Mouse (Mus musculus): ENCODE measurements around the gene Zmiz1.
A peak's percentile ranks its signal among the peaks of the same experiment; 100 is the strongest.

Zmiz1 gene

GRCm38 (mm10) chr14:25611815-25612698 lies 153.1 kb downstream of the Zmiz1 start:
- no peak for DNase-seq (ENCODE audit: low spot score)

DNA sequence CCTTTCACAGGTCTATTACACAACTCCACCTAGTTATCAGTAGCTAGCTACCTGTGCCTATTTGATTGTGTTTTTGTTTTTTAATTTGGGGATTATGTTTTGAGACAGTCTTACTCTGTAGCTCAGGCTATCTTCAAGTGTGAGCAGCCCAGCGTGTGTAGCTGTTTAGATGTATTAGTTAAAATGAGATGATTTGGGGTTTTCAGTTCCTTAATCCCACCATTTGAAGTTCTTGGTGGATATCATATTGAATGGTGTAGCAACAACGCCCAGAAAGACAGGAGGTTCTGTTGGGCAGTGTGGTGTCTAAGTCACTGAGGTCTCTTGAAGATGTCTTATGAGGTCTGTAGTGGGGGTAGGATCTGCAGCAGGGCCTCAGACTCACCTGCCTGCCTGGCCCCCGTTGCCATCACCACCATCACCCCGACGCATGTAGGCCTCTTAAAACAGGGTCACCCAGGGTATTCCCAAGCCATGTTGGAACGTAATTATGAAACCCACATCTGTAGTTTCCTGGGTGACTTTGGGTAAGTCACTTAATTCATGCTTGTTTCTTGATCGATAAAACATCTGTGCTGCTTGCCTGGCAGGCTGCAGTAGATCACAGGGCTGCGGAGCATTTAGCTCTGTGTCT lies 155.1 kb downstream of the Zmiz1 start:
- DNase-seq (ENCODE audit: low spot score): no peak

DNA sequence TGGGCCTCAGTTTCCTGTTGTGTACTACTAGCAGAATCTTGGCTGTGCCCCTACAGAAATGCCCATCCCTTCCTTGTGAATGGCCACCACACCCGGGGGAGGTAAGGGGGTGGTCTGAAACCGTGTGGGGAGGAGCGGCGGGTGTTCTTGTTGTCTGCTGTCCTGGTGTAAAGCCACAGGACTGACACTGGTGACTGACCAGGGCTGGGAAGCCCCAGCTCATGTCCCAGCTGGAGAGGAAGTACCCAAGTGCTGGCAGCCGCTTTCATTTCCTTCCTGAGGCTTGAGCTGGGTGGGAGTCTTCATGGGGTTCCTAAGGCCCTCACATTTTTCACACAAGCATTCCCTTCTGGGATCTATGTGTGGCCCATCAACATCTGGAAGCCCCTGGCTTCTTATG lies 155.7 kb downstream of the Zmiz1 start:
- no peak for DNase-seq (ENCODE audit: low spot score)

DNA sequence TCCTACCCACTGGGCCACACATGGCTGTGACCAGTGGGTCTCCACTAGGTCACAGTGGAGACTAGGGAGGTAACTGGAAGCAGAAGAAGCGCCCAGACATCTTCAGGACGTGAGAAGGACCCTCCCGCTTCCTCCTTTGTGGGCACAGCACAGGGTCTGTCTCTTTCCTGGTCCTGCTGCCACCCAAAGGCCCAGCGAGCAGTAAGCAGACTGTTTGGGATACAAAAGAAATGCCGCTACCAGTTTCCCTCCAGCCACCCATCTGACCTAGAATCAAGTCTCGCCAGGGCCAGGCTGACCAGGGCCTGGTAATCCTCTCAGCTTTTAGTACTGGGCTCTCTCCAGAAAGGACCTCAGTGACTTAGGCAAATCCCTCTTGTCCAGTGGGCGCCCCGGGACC lies 156.6 kb downstream of the Zmiz1 start:
- DNase-seq (ENCODE audit: low spot score): no peak

- no peak for DNase-seq (ENCODE audit: low spot score)
Observed at GRCm38 (mm10) chr14:25616009-25616723, 157.2 kb downstream of the Zmiz1 start.

DNA sequence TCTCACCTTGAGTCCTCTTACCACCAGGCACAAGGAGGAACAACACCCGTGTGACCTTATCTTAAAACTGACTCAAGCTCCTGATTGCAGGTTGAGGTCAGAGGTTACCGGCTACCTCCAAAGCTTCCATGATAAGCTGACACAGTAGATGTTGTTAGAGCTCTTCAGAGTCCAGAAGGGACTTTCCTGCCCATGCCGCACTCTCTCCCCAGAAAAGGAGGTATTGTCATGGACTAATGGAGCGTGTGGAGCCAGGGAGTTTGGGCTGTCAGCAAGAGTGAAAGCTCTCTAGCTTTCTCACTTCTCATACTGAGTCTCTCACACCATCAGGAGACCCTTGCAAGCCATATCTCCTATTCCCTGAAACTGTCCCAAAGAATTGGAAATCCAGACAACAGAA lies 158.3 kb downstream of the Zmiz1 start:
- no peak for DNase-seq (ENCODE audit: low spot score)

- no peak for DNase-seq (ENCODE audit: low spot score)
Observed at GRCm38 (mm10) chr14:25619066-25619762, 160.2 kb downstream of the Zmiz1 start.

DNA sequence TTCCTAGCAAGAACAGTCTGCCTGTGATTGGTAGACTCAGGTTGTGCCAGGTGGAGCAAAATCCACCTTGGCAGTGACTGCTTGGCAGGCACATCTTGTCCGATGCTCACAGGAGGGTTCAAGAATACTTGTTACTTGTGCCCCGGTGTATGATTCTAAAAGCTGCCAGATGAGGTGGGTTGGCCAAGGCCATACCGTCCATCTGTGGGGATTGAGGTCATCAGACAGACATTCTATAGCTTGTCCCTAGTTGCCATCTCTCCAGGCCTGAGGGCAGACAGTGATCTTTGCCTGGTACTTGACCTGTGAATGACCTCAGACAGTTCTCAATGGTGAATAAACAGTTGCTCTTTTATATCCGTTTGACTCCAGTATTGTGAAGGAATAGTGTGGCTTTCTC lies 161.8 kb downstream of the Zmiz1 start:
- no peak for DNase-seq (ENCODE audit: low spot score)

DNA sequence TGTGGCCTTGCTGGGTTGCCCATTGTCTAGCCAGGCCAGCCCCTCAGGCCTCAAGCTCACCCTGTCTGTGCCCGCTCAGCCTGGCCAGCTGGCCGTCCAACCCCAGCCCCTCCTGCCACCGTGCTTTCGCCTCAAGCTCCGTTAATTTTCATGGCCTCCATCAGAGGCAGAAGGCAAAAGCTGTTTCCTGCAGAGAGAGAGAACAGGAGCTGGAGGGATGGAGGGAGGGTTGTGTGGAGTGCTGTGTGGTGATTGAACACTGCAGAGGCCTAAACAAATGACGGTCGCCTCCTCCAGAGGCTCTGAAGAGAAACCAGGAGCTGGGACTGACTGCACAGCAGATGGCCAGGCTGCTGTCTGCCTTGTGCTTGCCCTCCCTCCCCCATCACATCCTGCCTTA lies 164.7 kb downstream of the Zmiz1 start:
- DNase-seq (ENCODE audit: low spot score): peak; percentile 58

DNA sequence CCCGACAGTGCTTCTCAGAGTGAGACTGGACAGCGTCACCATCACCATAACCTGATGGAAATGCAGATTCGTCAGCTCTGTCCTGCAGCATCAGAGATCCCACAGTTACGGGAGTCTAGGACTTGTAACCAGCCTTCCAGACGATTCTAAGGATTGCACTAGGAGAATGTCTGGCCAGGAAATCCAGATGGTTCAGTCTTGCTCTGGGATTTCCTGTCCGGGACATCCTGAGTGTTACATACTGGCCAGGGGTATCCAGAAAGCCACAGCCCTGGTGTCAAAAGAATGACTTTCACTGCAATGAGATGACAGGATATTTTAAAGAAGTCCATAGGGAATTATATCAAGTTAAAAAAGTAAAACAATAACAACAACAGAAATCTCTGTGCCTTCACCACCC lies 165.7 kb downstream of the Zmiz1 start:
- DNase-seq (ENCODE audit: low spot score): no peak

- no peak for DNase-seq (ENCODE audit: low spot score)
Observed at GRCm38 (mm10) chr14:25627599-25628255, 168.7 kb downstream of the Zmiz1 start.

GRCm38 (mm10) chr14:25628448-25629099 lies 169.6 kb downstream of the Zmiz1 start:
- DNase-seq (ENCODE audit: low spot score): no peak

- peak; percentile 42 for DNase-seq (ENCODE audit: low spot score)
Observed at GRCm38 (mm10) chr14:25629866-25630606, 171.1 kb downstream of the Zmiz1 start.

GRCm38 (mm10) chr14:25630647-25631409 lies 171.8 kb downstream of the Zmiz1 start:
- no peak for DNase-seq (ENCODE audit: low spot score)

- DNase-seq (ENCODE audit: low spot score): no peak
Observed at GRCm38 (mm10) chr14:25631481-25631880, 172.5 kb downstream of the Zmiz1 start.

DNA sequence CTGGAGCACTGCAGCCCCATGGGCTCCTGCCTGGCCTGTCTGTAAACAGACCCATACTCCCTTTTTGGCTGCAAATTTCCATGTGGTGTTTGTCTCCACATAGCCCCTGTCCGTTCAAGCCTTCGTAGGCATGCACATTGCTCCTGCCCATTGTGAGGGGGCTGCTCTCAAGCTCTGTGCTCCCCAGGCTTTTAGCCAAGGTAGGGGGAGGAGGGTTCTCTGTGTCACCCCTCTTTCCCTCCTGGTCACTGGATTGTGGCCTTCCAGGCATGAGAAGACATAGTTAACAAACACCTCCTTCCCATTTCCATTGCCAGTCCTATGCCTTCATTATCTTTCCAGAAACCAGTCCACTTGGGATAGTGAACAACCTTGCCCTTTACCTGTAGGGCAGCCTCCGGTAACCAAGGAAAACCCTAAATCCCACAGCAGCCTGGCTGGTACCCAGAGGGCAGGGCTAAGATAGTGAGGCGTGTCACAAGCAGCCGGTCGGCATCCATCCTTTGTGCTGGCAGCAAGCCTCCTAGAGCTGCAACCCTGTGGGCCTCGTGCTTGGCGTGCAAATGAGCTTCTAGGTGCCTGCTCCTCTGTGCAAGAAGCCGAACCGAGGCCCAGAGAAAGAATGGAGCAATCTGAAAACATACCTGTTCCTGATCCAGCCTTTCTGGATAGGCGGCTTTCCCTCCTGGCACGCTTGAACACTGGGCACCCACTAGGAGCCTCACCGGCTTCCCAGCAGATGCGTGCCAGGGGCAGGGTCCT lies 174.7 kb downstream of the Zmiz1 start:
- DNase-seq (ENCODE audit: low spot score): peak; percentile 61

DNA sequence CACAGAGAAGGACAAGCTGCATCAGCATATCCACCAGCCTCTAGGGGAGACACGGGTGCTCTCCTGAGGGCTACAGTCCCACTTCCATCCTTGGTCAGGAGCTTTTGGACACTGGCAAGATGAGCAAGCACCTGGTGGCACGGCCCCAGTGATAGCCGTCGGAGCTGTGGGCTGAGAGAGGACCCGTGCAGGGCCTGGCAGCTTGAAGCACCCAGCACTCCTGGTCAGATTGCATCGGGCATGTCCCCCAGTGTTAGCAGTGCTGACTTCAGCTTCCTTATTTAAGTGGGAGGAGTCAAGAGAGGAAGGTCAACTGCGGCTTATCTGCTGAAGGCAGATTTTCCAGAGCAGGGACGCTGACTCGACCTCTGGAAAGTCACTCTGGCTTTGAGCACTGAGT lies 175.3 kb downstream of the Zmiz1 start:
- DNase-seq (ENCODE audit: low spot score): no peak

DNA sequence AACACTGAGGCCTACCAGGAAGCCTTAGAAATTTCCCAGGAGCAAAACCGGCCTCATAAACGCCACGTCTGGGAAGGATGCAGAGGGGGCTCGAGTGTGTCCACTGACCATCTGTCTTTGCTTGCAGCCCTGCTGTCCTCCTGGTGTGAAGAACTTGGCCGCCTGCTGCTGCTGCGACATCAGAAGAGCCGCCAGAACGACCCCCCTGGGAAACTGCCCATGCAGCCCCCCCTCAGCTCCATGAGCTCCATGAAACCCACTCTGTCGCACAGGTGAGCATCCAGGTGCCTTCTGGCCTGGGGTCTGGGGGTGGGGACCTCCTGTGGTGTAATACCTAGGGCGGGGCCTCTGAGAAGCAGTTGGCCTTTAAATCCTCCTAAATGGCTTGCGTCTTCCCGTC lies 176.8 kb downstream of the Zmiz1 start:
- no peak for DNase-seq (ENCODE audit: low spot score)

DNA sequence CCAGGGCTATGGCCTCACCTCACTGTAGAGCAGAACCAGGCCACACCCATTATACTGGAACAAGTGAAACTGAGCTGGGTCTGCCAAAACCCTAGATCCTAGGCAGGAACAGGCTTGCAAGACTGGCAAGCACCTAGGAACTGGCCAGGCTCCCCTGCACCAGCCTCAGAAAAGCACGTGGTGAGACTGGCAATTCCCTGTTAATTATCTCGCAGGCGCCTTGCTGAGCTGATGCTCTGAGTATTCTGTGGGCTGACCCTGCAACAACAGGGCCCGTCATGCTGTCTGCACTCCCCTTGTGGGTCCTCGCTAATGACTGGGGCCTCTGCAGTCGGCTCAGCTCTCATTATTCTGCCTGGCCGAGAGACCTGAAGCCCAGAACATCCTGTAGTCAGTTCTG lies 177.3 kb downstream of the Zmiz1 start:
- DNase-seq (ENCODE audit: low spot score): no peak

Measured in layer of hippocampus, adult 11-12 months (tissue).